Mouse (Mus musculus) heart, adult 9 months (tissue): ENCODE data around the gene Gm13271.
"Not testable (repeated sequence)": the region's sequence is repeated elsewhere in the genome, so short reads cannot be mapped to it uniquely, and the experiment has no call there.

ENCODE experiments used
- DNase-seq, 2 experiments: peaks; one replicate each; pipeline ENCODE4 v3.0.0; 2022; ENCODE audit warnings: low spot score in 2 of 2

Gm13271 gene

DNA sequence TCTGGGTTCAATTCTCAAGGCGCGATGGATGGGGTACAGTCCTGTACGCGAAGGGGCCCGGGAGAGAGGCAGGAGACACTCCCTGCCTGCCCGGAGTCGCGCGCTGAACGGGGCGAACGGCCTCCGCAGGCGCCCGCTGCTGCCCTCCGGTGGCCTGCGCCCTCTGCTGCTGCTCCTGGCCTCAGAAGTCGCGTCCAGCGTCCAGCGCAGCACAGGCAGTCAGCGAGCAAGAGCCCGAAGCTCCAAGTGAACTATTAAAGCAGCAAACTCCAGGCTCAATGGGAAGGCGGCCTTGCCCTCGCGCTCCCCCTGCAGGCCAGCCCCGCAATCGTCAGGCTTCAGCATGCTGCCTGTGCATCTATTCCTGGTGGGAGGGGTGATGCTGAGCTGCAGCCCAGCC lies 5.8 kb downstream of the Gm13271 start:
- DNase-seq, result peak; percentile 85

DNA sequence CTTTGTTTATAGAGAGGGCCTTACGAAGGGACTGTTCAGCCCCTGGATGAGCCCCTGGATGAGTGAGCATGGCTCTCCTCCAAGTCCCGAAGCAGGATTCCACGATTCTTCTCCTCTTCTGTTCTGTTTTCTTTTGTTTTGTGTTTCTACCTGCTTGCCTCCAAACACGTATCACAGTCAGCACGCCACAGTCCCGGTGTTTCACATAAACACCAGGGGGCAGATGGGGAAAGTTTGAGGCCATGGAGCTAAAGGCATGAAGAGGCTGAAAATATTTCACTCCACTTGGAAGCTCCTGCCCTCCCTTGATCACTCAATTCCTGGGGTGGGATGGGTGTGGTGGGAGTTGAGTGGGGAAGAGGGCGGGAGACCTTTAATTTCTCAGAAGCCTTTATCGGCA lies 7.1 kb downstream of the Gm13271 start:
- peak; percentile 64 to 73 for DNase-seq

DNA sequence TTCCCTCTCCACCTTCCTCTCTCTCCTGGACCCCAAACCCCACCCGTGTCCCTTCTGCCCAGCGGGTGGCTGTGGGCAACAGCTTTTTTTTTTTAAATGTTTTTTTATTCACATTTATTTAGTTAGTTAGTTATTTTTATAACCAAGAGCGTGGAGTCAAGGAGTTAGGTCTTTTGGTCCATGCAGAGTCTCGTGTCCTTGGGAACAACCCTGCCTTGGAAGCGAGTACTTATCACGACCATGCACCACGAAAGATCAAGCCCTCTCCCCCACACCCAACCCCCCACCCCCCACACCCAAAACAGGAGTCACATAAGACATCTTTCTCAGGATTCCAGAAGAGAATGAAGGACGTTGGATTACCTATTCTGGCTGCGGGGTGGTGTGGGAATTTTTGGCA lies 7.7 kb downstream of the Gm13271 start:
- DNase-seq, result peak; percentile 32 to 35

DNA sequence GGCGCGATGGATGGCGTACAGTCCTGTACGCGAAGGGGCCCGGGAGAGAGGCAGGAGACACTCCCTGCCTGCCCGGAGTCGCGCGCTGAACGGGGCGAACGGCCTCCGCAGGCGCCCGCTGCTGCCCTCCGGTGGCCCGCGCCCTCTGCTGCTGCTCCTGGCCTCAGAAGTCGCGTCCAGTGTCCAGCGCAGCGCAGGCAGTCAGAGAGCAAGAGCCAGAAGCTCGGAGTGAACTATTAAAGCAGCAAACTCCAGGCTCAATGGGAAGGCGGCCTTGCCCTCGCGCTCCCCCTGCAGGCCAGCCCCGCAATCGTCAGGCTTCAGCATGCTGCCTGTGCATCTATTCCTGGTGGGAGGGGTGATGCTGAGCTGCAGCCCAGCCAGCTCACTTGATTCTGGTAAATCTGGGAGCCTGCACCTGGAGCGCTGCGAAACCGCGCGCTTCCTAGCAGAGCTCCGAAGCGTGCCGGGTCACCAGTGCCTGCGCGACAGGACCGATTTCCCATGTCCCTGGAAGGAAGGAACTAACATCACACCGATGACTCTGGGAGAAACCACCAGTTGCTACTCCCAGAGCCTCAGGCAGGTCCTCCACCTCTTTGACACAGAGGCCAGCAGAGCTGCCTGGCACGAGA lies 8.8 kb downstream of the Gm13271 start:
- DNase-seq, result peak; percentile 76 to 78

DNA sequence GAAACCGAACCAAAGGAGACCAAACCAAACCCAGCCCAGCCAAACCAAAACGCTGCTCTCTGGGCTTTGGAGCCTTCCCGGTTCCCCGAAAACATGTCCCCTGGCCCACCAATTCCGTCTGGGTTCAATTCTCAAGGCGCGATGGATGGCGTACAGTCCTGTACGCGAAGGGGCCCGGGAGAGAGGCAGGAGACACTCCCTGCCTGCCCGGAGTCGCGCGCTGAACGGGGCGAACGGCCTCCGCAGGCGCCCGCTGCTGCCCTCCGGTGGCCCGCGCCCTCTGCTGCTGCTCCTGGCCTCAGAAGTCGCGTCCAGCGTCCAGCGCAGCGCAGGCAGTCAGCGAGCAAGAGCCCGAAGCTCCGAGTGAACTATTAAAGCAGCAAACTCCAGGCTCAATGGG lies 18.9 kb downstream of the Gm13271 start, which contains the start of gene Gm13290:
Gene Gm13290 (plus strand): TSS at position 301 of the 400 bp plus-strand sequence.
- DNase-seq, result not testable (repeated sequence)

DNA sequence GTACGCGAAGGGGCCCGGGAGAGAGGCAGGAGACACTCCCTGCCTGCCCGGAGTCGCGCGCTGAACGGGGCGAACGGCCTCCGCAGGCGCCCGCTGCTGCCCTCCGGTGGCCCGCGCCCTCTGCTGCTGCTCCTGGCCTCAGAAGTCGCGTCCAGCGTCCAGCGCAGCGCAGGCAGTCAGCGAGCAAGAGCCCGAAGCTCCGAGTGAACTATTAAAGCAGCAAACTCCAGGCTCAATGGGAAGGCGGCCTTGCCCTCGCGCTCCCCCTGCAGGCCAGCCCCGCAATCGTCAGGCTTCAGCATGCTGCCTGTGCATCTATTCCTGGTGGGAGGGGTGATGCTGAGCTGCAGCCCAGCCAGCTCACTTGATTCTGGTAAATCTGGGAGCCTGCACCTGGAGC lies 22.0 kb downstream of the Gm13271 start, which contains the start of gene Gm13289:
Gene Gm13289 (plus strand): TSS at position 301 of the 400 bp plus-strand sequence.
- DNase-seq, result not testable (repeated sequence)

DNA sequence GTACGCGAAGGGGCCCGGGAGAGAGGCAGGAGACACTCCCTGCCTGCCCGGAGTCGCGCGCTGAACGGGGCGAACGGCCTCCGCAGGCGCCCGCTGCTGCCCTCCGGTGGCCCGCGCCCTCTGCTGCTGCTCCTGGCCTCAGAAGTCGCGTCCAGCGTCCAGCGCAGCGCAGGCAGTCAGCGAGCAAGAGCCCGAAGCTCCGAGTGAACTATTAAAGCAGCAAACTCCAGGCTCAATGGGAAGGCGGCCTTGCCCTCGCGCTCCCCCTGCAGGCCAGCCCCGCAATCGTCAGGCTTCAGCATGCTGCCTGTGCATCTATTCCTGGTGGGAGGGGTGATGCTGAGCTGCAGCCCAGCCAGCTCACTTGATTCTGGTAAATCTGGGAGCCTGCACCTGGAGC lies 24.9 kb downstream of the Gm13271 start, which contains the start of gene Gm13272:
Gene Gm13272 (plus strand): TSS at position 301 of the 400 bp plus-strand sequence.
- not testable (repeated sequence) for DNase-seq

DNA sequence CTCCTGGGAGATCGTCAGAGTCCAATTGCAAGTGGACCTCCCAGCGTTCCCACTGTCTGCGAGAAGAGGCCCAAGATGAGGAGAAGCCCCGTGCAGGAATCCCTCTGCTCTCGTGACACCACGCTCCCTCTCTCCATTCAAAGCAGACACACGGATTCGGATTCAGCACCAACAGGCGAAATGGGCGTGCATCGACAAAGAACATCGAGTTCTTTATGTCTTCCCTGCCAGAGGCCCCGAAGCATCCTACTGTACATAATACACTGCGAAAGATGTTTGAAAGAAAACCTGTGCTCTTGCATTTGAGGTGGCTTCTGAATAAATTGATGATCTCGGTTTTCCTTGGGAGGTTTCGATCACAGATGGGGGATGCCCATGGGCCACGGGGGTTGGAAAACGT lies 25.7 kb downstream of the Gm13271 start:
- DNase-seq, result not testable (repeated sequence)

DNA sequence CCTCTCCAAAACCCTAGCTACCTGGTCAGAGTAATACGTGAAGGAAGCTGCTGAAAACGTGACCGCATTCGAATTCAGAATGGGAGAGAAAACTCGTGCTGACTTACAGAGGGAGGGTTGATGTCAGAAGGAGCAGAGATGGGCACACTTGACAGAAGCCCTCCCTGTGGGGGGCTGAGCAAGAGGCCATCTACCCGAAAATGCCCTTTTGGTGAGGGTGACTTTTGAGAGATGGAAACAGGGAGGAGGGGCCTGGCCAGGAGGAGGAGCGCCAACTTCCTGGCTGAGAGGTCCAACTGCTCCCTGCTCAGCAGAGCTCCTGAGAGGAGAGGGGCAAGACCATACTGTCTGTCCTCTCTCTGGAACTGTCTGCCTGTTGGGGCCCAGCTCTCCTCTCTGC lies 27.2 kb downstream of the Gm13271 start, which contains the start of gene Ifnz:
Gene Ifnz (plus strand): TSS at position 301 of the 400 bp plus-strand sequence.
- not testable (repeated sequence) for DNase-seq

DNA sequence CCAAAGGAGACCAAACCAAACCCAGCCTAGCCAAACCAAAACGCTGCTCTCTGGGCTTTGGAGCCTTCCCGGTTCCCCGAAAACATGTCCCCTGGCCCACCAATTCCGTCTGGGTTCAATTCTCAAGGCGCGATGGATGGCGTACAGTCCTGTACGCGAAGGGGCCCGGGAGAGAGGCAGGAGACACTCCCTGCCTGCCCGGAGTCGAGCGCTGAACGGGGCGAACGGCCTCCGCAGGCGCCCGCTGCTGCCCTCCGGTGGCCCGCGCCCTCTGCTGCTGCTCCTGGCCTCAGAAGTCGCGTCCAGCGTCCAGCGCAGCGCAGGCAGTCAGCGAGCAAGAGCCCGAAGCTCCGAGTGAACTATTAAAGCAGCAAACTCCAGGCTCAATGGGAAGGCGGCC lies 27.7 kb downstream of the Gm13271 start:
- not testable (repeated sequence) for DNase-seq

DNA sequence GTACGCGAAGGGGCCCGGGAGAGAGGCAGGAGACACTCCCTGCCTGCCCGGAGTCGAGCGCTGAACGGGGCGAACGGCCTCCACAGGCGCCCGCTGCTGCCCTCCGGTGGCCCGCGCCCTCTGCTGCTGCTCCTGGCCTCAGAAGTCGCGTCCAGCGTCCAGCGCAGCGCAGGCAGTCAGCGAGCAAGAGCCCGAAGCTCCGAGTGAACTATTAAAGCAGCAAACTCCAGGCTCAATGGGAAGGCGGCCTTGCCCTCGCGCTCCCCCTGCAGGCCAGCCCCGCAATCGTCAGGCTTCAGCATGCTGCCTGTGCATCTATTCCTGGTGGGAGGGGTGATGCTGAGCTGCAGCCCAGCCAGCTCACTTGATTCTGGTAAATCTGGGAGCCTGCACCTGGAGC lies 30.7 kb downstream of the Gm13271 start, which contains the start of gene Gm13276:
Gene Gm13276 (plus strand): TSS at position 301 of the 400 bp plus-strand sequence.
- not testable (repeated sequence) for DNase-seq

DNA sequence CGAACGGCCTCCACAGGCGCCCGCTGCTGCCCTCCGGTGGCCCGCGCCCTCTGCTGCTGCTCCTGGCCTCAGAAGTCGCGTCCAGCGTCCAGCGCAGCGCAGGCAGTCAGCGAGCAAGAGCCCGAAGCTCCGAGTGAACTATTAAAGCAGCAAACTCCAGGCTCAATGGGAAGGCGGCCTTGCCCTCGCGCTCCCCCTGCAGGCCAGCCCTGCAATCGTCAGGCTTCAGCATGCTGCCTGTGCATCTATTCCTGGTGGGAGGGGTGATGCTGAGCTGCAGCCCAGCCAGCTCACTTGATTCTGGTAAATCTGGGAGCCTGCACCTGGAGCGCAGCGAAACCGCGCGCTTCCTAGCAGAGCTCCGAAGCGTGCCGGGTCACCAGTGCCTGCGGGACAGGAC lies 33.7 kb downstream of the Gm13271 start, which contains the start of gene Gm13277:
Gene Gm13277 (plus strand): TSS at position 231 of the 400 bp plus-strand sequence.
- peak; percentile 53 to 73 for DNase-seq

DNA sequence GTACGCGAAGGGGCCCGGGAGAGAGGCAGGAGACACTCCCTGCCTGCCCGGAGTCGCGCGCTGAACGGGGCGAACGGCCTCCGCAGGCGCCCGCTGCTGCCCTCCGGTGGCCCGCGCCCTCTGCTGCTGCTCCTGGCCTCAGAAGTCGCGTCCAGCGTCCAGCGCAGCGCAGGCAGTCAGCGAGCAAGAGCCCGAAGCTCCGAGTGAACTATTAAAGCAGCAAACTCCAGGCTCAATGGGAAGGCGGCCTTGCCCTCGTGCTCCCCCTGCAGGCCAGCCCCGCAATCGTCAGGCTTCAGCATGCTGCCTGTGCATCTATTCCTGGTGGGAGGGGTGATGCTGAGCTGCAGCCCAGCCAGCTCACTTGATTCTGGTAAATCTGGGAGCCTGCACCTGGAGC lies 36.6 kb downstream of the Gm13271 start, which contains the start of gene Gm13278:
Gene Gm13278 (plus strand): TSS at position 301 of the 400 bp plus-strand sequence.
- DNase-seq, result not testable (repeated sequence)

DNA sequence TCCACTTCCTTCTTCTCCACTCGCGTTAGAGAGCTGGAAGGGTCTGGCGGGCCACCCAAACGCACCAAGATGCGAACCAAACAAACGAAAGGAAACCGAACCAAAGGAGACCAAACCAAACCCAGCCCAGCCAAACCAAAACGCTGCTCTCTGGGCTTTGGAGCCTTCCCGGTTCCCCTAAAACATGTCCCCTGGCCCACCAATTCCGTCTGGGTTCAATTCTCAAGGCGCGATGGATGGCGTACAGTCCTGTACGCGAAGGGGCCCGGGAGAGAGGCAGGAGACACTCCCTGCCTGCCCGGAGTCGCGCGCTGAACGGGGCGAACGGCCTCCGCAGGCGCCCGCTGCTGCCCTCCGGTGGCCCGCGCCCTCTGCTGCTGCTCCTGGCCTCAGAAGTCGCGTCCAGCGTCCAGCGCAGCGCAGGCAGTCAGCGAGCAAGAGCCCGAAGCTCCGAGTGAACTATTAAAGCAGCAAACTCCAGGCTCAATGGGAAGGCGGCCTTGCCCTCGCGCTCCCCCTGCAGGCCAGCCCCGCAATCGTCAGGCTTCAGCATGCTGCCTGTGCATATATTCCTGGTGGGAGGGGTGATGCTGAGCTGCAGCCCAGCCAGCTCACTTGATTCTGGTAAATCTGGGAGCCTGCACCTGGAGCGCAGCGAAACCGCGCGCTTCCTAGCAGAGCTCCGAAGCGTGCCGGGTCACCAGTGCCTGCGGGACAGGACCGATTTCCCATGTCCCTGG lies 39.4 kb downstream of the Gm13271 start, which contains the start of gene Gm13275:
Gene Gm13275 (plus strand): TSS at position 552 of the 740 bp plus-strand sequence.
- DNase-seq, result peak; percentile 88 to 90

DNA sequence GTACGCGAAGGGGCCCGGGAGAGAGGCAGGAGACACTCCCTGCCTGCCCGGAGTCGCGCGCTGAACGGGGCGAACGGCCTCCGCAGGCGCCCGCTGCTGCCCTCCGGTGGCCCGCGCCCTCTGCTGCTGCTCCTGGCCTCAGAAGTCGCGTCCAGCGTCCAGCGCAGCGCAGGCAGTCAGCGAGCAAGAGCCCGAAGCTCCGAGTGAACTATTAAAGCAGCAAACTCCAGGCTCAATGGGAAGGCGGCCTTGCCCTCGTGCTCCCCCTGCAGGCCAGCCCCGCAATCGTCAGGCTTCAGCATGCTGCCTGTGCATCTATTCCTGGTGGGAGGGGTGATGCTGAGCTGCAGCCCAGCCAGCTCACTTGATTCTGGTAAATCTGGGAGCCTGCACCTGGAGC lies 42.4 kb downstream of the Gm13271 start, which contains the start of gene Gm13279:
Gene Gm13279 (plus strand): TSS at position 301 of the 400 bp plus-strand sequence.
- DNase-seq, result not testable (repeated sequence)

DNA sequence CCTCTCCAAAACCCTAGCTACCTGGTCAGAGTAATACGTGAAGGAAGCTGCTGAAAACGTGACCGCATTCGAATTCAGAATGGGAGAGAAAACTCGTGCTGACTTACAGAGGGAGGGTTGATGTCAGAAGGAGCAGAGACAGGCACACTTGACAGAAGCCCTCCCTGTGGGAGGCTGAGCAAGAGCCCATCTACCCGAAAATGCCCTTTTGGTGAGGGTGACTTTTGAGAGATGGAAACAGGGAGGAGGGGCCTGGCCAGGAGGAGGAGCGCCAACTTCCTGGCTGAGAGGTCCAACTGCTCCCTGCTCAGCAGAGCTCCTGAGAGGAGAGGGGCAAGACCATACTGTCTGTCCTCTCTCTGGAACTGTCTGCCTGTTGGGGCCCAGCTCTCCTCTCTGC lies 44.7 kb downstream of the Gm13271 start, which contains the start of gene Gm13285:
Gene Gm13285 (plus strand): TSS at position 301 of the 400 bp plus-strand sequence.
- not testable (repeated sequence) for DNase-seq

DNA sequence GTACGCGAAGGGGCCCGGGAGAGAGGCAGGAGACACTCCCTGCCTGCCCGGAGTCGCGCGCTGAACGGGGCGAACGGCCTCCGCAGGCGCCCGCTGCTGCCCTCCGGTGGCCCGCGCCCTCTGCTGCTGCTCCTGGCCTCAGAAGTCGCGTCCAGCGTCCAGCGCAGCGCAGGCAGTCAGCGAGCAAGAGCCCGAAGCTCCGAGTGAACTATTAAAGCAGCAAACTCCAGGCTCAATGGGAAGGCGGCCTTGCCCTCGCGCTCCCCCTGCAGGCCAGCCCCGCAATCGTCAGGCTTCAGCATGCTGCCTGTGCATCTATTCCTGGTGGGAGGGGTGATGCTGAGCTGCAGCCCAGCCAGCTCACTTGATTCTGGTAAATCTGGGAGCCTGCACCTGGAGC lies 48.3 kb downstream of the Gm13271 start, which contains the start of gene Gm13287:
Gene Gm13287 (plus strand): TSS at position 301 of the 400 bp plus-strand sequence.
- not testable (repeated sequence) for DNase-seq
